Mouse (Mus musculus): ENCODE measurements at regions not wholly inside any gene's neighbourhood (a gene's known extent, or its start where the extent isn't known, plus 50 kb on each side); places are given as distances from the start of the nearest gene placed in this dataset.
"Not testable (repeated sequence)": the region's sequence is repeated elsewhere in the genome, so short reads cannot be mapped to it uniquely, and the experiment has no call there.

DNA sequence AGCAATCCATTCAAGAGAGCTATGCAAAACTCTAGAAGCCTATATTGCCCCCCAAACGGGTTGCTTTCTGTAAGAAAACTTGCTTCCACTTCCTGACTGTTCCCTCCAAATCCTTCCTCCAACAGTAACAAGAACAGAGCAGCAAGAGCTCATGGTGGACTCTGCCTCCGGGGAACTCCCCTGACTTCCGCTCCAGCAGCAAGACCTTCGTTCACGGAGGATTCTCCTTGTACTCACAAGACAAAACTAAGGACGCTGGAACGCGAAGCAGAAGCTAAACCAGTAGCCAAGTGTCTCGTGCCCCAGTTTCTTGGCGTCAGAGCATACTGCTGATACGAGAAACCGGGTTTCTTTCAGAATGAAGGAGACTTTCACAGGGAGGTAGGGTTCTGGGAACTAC, 50.7 kb downstream of the H2al2a start:
- Histone ChIP-seq H3K4me3 (ENCODE audit: low read depth, low read length) (no peak overlapping the region), H3K9ac (ENCODE audit: low read depth, low read length) (no peak overlapping the region), H3K9me3 (replicated peaks; ENCODE audit: control insufficient read depth, low read length, poor library complexity, severe bottlenecking) (no peaks in the 10 kb centered on the region), H3K4me1 (ENCODE audit: control insufficient read depth, insufficient read depth, low read length) (no peaks in the 10 kb centered on the region), H3K27ac (ENCODE audit: low read length) (no peak overlapping the region), H3K4me2 (ENCODE audit: low read length) (no peak overlapping the region), H3K36me3 (ENCODE audit: control insufficient read depth, insufficient read depth, low read length) (no peaks in the 10 kb centered on the region), H3K27me3 (ENCODE audit: control insufficient read depth, insufficient read depth, low read depth, low read length) (no peaks in the 10 kb centered on the region)
- 76% methylated on average over 12 of the region's 12 CpGs for WGBS
- no peak for ATAC-seq

DNA sequence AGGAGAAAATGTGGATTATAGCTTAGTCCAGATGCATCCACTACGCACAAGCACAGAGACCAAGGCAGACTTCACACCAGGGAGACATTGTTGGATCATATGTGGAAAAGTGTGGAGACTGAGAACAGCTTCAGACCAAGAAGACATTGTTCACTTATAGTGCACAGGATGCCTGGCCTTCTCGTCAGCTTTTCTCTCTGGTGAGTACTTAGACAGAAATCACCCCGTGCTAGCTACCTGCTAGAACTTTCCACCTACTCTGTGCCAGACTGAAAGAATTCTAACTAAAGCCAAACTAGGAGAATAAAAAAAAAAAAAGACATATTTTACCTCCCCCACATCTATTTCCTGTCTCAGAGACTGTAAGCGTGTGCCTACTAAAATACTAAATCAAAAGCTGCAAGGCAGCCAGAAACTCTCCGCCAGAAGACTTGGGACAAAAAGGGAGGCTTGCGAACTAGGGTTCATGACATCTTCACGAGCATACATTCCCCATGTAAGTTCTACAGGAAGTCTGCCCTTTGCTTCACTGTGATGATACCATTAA, 51.3 kb downstream of the H2al2a start:
- no peaks in the 10 kb centered on the region for H3K36me3 ChIP-seq (ENCODE audit: control insufficient read depth, insufficient read depth, low read length)
- no peaks in the 10 kb centered on the region for H3K27me3 ChIP-seq (ENCODE audit: control insufficient read depth, insufficient read depth, low read depth, low read length)
- 81% methylated on average over 7 of the region's 7 CpGs for WGBS
- no peak overlapping the region for H3K4me3 ChIP-seq (ENCODE audit: low read depth, low read length)
- ATAC-seq = no peak
- H3K9me3 ChIP-seq (replicated peaks; ENCODE audit: control insufficient read depth, low read length, poor library complexity, severe bottlenecking) = no peaks in the 10 kb centered on the region
- H3K9ac ChIP-seq (ENCODE audit: low read depth, low read length) = no peak overlapping the region
- no peaks in the 10 kb centered on the region for H3K4me1 ChIP-seq (ENCODE audit: control insufficient read depth, insufficient read depth, low read length)
- no peak overlapping the region for H3K27ac ChIP-seq (ENCODE audit: low read length)
- H3K4me2 ChIP-seq (ENCODE audit: low read length) = no peak overlapping the region

DNA sequence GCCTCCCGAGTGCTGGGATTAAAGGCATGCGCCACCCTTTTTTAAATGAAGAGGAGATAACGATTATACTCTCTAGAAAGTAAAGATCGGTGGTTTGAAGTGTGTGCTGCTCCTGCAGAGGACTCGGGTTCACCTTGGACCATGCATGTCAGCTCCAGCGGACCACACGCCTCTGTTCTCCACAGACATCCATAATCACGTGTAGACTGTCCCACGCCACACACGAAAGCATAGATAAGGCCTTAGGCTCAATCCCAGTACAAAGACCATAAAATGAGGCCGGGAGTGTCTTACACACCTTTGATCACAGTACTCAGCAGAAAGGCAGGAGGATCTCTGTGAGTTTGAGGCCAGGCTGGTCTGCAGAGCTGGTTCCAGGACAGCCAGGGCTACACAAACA, 53.3 kb downstream of the H2al2a start:
- Histone ChIP-seq H3K4me1 (ENCODE audit: control insufficient read depth, insufficient read depth, low read length) (no peaks in the 10 kb centered on the region), H3K4me3 (ENCODE audit: low read depth, low read length) (no peak overlapping the region), H3K4me2 (ENCODE audit: low read length) (no peak overlapping the region), H3K27ac (ENCODE audit: low read length) (no peak overlapping the region), H3K27me3 (ENCODE audit: control insufficient read depth, insufficient read depth, low read depth, low read length) (no peaks in the 10 kb centered on the region), H3K36me3 (ENCODE audit: control insufficient read depth, insufficient read depth, low read length) (no peaks in the 10 kb centered on the region), H3K9ac (ENCODE audit: low read depth, low read length) (no peak overlapping the region), H3K9me3 (replicated peaks; ENCODE audit: control insufficient read depth, low read length, poor library complexity, severe bottlenecking) (no peaks in the 10 kb centered on the region)
- 93% methylated on average over 11 of the region's 11 CpGs for WGBS
- ATAC-seq = no peak

DNA sequence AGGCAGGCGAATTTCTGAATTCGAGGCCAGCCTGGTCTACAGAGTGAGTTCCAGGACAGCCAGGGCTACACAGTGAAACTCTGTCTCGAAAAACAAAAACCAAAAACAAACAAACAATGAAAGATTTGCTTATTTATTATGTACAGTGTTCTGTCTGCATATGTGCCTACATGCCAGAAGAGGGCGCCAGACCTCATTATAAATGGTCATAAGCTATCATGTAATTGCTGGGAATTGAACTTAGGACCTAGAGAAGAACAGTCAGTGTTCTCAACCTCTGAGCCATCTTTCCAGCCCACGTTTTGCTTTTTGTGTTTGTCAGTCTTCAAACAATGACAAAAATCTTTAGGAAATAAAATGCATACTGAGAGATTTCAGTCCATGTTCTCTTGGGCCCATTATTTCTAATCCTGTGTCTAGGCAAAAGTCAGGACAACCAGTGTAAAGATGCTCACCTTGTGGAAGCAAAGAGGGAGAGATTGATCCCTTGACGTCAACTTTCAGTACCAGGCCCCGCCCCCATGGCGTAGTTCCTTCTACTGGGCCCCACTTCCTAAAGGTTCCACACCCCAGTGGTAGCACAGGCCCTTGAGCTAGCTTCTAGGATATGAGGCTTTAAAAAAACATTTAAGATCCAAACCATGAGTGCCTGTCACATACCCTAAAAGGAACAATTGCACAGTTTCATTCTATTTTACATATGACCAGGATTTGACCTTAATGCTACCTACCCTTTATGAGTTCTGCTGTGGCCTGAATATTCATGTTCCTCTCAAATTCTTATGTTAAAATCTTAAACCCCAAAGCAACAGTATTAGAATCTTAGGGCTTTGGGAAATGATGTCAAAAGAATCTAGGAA, 54.0 kb downstream of the H2al2a start:
- Histone ChIP-seq H3K27ac (ENCODE audit: low read length) (no peak overlapping the region), H3K9me3 (replicated peaks; ENCODE audit: control insufficient read depth, low read length, poor library complexity, severe bottlenecking) (no peaks in the 10 kb centered on the region), H3K27me3 (ENCODE audit: control insufficient read depth, insufficient read depth, low read depth, low read length) (no peaks in the 10 kb centered on the region), H3K4me3 (ENCODE audit: low read depth, low read length) (no peak overlapping the region), H3K4me1 (ENCODE audit: control insufficient read depth, insufficient read depth, low read length) (no peaks in the 10 kb centered on the region), H3K36me3 (ENCODE audit: control insufficient read depth, insufficient read depth, low read length) (no peaks in the 10 kb centered on the region), H3K9ac (ENCODE audit: low read depth, low read length) (no peak overlapping the region), H3K4me2 (ENCODE audit: low read length) (no peak overlapping the region)
- WGBS = 80% methylated on average over 8 of the region's 8 CpGs
- ATAC-seq = no peak

DNA sequence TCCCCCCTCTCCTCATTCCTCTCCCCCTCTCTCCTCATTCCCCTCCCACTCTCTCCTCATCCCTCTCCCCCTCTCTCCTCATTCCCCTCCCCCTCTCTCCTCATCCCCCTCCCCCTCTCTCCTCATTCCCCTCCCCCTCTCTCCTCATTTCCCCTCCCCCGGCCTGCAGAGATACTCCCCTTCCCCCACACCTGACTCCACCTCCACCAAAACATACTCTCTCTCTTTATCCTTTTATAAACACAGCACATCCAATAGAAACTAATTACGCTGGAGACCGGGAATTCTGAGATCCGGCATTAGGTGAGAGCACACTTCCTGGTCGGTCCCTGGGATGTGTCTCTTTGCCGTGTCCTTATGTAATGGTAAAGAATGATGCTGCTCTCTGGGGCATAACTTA, 54.8 kb downstream of the H2al2a start:
- Histone ChIP-seq H3K27ac (ENCODE audit: low read length) (no peak overlapping the region), H3K9ac (ENCODE audit: low read depth, low read length) (no peak overlapping the region), H3K4me1 (ENCODE audit: control insufficient read depth, insufficient read depth, low read length) (no peaks in the 10 kb centered on the region), H3K4me2 (ENCODE audit: low read length) (no peak overlapping the region), H3K27me3 (ENCODE audit: control insufficient read depth, insufficient read depth, low read depth, low read length) (no peaks in the 10 kb centered on the region), H3K4me3 (ENCODE audit: low read depth, low read length) (no peak overlapping the region), H3K9me3 (replicated peaks; ENCODE audit: control insufficient read depth, low read length, poor library complexity, severe bottlenecking) (no peaks in the 10 kb centered on the region), H3K36me3 (ENCODE audit: control insufficient read depth, insufficient read depth, low read length) (no peaks in the 10 kb centered on the region)
- 93% methylated on average over 6 of the region's 6 CpGs for WGBS
- ATAC-seq = no peak

DNA sequence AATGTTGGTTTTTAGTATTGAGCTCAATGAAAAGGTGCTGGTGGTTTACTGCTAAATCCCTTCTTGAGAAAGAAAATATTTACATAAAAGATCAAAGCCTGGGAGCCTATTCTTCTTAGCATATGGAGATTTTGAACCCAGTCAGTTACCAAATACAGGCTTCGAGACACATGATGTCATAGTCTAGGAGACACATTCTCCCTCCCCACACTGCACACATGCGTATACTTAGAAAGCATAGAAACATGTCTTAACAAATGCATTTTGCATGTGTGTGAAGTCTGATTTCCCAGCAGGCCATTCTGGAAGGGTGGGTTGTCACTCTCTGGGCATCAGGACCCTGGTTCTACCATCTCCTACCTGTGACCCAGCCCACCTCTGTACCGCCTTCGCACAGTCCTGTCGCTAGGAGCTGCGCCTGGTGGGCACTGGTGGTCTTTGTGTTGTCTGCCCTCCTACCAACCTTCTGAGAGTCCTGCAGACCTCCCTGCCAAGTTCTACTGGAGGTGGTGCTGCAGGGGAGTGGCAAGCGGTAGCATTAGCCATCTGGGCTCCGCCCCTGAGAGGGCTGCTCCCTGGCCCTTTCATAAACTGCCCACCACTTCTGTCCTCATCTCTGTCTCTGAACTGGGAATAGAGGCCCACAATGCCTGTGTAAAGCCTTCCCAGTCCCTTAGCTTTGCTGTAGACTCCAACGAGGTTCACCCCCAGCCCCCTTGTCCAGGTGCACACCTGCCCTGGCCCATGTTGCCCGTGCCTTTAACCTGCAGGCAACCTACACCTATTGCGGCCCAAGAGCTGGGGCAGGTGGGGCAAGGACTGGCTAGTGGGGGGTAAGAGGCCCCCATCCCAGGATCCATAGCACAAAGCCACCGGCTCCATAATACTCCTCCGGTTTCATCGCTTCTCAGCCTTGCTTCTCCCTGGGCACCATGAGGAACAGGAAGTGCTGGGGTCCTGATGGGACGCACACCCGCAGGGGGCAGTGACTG, 56.6 kb downstream of the H2al2a start:
- not testable (repeated sequence) for H3K4me2 ChIP-seq (ENCODE audit: low read length); ATAC-seq; H3K27me3 ChIP-seq (ENCODE audit: control insufficient read depth, insufficient read depth, low read depth, low read length); H3K4me3 ChIP-seq (ENCODE audit: low read depth, low read length); H3K9ac ChIP-seq (ENCODE audit: low read depth, low read length); H3K27ac ChIP-seq (ENCODE audit: low read length); H3K4me1 ChIP-seq (ENCODE audit: control insufficient read depth, insufficient read depth, low read length); H3K36me3 ChIP-seq (ENCODE audit: control insufficient read depth, insufficient read depth, low read length); H3K9me3 ChIP-seq (replicated peaks; ENCODE audit: control insufficient read depth, low read length, poor library complexity, severe bottlenecking)
- WGBS = 71% methylated on average over 13 of the region's 16 CpGs

DNA sequence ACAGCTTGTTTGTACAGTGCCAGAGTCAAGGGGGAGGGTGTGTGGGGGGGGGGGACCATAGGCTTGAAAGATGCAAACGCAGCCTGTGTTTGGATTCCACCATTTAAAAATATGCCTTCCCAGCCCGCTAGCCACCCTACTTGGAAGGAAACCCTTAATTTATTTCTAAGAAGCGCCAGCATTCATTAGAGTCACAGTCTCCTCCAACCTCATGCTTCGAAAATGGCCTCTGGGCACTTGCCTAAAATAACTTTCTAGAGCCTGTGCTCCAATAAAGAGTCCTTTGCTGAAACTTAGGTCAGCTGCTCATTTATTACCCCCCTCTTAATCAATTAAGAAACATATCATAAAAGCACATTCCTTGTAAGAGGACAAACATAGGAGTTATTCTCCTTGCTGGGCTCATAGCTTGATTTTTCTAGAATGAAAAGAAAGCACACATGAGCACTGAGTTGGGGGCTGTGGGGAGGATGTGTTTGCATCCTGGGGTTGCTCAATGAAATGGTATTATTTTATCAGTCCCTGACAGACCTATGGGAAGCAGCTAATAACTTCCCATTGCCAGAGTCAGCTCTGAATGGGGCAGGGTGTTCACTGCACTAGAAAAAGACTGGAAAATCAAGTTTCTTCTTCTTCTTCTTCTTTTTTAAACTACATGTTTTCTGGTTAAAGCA, 57.4 kb downstream of the H2al2a start:
- H3K4me2 ChIP-seq (ENCODE audit: low read length) = no peak overlapping the region
- no peaks in the 10 kb centered on the region for H3K4me1 ChIP-seq (ENCODE audit: control insufficient read depth, insufficient read depth, low read length)
- no peaks in the 10 kb centered on the region for H3K27me3 ChIP-seq (ENCODE audit: control insufficient read depth, insufficient read depth, low read depth, low read length)
- 67% methylated on average over 4 of the region's 4 CpGs for WGBS
- no peak overlapping the region for H3K4me3 ChIP-seq (ENCODE audit: low read depth, low read length)
- no peaks in the 10 kb centered on the region for H3K9me3 ChIP-seq (replicated peaks; ENCODE audit: control insufficient read depth, low read length, poor library complexity, severe bottlenecking)
- ATAC-seq = no peak; the same call in 1 of the 2 replicates
- H3K36me3 ChIP-seq (ENCODE audit: control insufficient read depth, insufficient read depth, low read length) = no peaks in the 10 kb centered on the region
- H3K9ac ChIP-seq (ENCODE audit: low read depth, low read length) = no peak overlapping the region
- H3K27ac ChIP-seq (ENCODE audit: low read length) = no peak overlapping the region

DNA sequence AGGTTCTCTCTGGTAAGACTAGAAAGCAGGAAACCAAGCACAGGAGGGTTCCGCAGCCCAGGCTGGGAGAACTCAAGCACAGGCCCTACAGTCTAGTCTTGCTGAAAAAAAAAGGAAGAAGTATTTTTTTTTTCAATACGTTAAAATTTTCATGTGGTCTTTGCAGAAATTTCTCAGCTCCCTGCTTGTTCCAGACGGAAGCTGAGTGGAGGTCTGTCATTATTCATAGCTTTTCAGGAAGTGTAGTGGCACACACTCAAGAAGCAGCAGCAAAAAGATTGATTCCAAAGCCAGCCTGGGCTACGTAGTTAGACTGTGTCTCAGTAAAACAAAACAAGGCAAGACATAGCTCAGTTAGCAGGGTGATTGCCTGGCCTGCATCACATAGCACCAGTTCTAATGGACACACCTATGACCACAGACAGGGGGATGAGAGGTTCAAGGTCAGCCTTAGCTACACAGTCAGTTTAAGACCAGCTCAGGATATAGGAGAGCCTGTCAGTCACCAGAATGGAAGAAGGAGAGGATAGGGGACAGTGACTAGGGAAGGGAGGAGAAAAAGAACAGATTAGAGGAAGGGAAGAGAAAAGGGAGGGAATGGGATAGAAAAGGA, 60.1 kb downstream of the H2al2a start:
- ATAC-seq = no peak
- no peak overlapping the region for H3K4me3 ChIP-seq (ENCODE audit: low read depth, low read length)
- H3K36me3 ChIP-seq (ENCODE audit: control insufficient read depth, insufficient read depth, low read length) = no peaks in the 10 kb centered on the region
- H3K27ac ChIP-seq (ENCODE audit: low read length) = no peak overlapping the region
- H3K4me2 ChIP-seq (ENCODE audit: low read length) = no peak overlapping the region
- no peak overlapping the region for H3K9ac ChIP-seq (ENCODE audit: low read depth, low read length)
- WGBS = 83% methylated on average over 4 of the region's 4 CpGs
- H3K9me3 ChIP-seq (replicated peaks; ENCODE audit: control insufficient read depth, low read length, poor library complexity, severe bottlenecking) = no peaks in the 10 kb centered on the region
- H3K4me1 ChIP-seq (ENCODE audit: control insufficient read depth, insufficient read depth, low read length) = peaks cover 11% of the 10 kb centered on the region
- no peaks in the 10 kb centered on the region for H3K27me3 ChIP-seq (ENCODE audit: control insufficient read depth, insufficient read depth, low read depth, low read length)

Data from midbrain, embryonic 16.5 days (tissue).